Mouse (Mus musculus): ENCODE data around the gene Rnase4. TPM values are rescaled to one million over a fixed set of nuclear protein-coding genes. Genes with fewer than 3 reads are reported as not detected.

Gene Rnase4
- polyA plus RNA-seq, 1 experiment, result 169 TPM

DNA sequence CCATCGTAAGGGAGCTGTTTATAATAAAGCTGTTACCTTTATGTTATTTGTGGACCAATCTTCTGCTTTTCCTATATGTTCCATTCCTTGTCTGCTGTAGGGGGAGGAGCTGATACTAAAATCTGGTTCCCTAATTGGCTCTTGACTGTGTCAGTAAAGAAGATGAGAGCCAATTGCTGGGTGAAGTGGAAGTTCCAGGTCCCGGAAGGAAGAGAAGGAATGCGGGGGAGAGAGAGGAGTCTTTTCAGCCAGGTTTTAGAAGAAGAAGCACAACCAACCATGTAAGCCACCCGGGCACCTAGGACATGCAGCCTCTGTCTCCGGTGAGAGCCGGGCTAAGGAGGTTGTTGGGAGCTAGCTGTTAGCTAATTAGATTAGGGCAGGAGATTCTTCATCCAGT is 34.8 kb downstream of the Rnase4 start:
- no peak overlapping the region for H3K27ac ChIP-seq (ENCODE audit: insufficient read depth, low read depth, low read length)
- no peak overlapping the region for H3K4me3 ChIP-seq (ENCODE audit: insufficient read depth, low read length)
- TF ChIP-seq POLR2A (IDR thresholded peaks at IDR 0.05; ENCODE audit: borderline replicate concordance, low read depth, low read length) (no peak), CTCF (IDR thresholded peaks at IDR 0.05; ENCODE audit: low read depth, low read length) (no peak)
- peaks cover 21% of the 10 kb centered on the region for H3K4me1 ChIP-seq (ENCODE audit: control insufficient read depth, insufficient read depth, low read length)

DNA sequence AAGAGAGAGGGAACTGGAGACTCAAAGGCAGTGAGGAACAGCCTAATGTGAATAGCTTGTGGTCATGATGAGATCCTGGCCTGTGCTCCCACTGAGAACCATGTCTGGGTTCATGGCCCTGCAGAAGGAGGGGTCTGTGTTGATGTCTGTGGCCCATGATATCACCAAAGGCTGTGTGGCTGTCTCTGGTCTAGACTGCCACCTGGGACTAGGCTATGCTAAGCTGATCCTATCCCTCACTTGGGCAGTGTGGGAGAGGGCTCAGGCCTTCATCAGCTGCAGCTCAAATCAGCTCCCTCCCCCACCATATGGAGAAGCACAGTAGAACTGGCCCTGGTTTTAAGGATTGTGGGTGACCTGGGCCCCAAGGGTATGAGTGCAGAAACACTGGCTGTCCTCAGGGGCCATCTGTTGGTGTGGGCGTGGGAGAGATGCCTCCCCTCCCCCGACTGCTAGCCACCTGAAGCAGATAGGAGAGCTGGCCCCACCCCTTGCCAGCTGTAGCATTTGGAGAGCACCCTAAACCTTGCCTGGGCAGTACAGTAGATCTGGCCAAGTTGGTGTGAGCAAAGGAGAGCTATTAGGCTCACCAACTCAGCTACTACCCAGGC is 36.9 kb downstream of the Rnase4 start:
- peak overlapping the region; percentile 68 for H3K27ac ChIP-seq (ENCODE audit: insufficient read depth, low read depth, low read length)
- TF ChIP-seq POLR2A (IDR thresholded peaks at IDR 0.05; ENCODE audit: borderline replicate concordance, low read depth, low read length), result no peak
- TF ChIP-seq CTCF (IDR thresholded peaks at IDR 0.05; ENCODE audit: low read depth, low read length), result no peak
- peaks cover 27% of the 10 kb centered on the region for H3K4me1 ChIP-seq (ENCODE audit: control insufficient read depth, insufficient read depth, low read length)
- no peak overlapping the region for H3K4me3 ChIP-seq (ENCODE audit: insufficient read depth, low read length)

DNA sequence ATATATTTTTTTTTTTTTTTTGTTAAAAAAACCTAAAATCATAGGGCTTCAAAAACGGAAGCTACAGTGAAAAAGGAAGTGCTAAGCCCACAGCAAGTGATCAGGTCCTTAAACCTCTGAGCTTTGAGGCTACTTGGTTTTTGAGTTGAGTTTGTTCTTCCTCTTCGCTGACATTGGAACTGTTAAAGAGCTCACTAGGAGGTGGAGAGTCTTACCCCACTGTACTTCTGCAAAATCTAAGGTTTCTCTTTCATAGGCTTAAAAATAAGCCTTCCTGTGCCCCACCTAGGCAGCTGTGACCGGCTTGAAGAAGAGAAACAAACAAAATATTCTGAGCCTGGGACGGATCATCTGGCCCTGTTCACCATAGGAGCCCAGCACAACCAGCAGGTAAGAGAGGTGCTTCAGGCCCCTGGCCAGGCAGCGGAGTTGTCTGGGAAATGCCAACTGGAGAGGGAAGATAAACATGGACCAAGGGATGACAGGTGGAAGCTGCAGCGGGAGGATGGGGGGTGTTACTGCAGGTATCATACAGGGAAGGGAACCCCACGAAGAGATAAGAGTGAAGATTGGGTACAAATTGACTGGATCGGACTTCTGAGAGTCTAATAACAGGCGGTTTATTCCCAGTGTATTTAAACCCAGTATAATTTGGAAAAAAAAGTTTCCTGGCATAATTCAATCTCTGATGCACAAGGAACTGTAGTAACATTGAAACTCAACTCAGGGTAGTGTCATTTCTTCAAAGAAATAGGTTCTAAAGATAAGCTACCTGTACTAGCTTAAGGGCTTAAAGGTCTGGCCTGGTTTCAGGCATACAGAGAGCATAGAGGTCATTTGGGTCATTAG is 38.1 kb downstream of the Rnase4 start:
- H3K4me1 ChIP-seq (ENCODE audit: control insufficient read depth, insufficient read depth, low read length), result peaks cover 27% of the 10 kb centered on the region
- H3K27ac ChIP-seq (ENCODE audit: insufficient read depth, low read depth, low read length), result peak overlapping the region; percentile 83
- TF ChIP-seq CTCF (IDR thresholded peaks at IDR 0.05; ENCODE audit: low read depth, low read length) (no peak), POLR2A (IDR thresholded peaks at IDR 0.05; ENCODE audit: borderline replicate concordance, low read depth, low read length) (no peak)
- peak overlapping the region; percentile 40 for H3K4me3 ChIP-seq (ENCODE audit: insufficient read depth, low read length)

DNA sequence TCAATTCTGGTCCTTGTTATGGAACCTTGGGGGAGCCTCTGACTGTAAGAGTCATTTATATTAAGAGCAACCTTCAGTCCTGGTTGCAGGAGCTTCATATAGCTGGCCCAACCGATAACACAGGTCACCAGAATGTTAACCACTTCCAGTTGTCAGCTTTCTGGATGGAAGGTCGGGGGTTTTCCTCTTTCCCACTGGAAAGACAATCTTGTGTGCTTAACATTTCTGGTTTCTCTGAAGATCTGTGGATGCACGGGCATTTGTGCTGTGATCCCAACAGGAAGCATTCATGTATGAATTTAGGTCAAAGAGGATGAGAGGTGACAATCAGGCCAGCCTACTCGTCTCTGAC is 38.7 kb downstream of the Rnase4 start:
- TF ChIP-seq CTCF (IDR thresholded peaks at IDR 0.05; ENCODE audit: low read depth, low read length) (no peak), POLR2A (IDR thresholded peaks at IDR 0.05; ENCODE audit: borderline replicate concordance, low read depth, low read length) (no peak)
- H3K4me1 ChIP-seq (ENCODE audit: control insufficient read depth, insufficient read depth, low read length), result peaks cover 27% of the 10 kb centered on the region
- H3K4me3 ChIP-seq (ENCODE audit: insufficient read depth, low read length), result no peak overlapping the region
- H3K27ac ChIP-seq (ENCODE audit: insufficient read depth, low read depth, low read length), result peak overlapping the region; percentile 83

DNA sequence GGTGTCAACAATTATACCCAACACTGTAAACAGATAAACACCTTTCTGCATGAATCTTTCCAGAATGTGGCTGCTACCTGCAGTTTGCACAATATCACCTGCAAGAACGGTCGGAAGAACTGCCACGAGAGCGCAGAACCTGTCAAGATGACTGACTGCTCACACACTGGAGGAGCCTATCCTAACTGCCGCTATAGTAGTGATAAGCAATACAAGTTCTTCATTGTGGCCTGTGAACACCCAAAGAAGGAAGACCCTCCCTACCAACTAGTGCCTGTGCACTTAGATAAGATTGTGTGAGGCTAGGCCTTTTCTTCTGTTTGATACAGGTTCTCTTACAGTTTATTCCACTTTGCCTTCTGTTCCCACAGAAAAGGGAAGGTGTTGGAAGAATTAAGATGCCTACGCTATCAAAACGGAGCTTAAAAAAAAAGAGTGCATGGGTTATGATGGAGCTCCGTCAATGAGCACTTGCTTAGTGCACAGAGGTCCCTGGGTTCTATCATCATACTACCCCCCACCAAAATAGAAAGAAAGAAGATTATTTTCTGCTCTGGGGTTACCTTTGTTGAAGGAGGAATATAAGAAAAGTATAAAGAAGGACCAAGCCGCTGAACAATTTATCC is 39.6 kb downstream of the Rnase4 start:
- no peak overlapping the region for H3K27ac ChIP-seq (ENCODE audit: insufficient read depth, low read depth, low read length)
- peaks cover 27% of the 10 kb centered on the region for H3K4me1 ChIP-seq (ENCODE audit: control insufficient read depth, insufficient read depth, low read length)
- no peak for TF ChIP-seq CTCF (IDR thresholded peaks at IDR 0.05; ENCODE audit: low read depth, low read length)
- no peak for TF ChIP-seq POLR2A (IDR thresholded peaks at IDR 0.05; ENCODE audit: borderline replicate concordance, low read depth, low read length)
- no peak overlapping the region for H3K4me3 ChIP-seq (ENCODE audit: insufficient read depth, low read length)

DNA sequence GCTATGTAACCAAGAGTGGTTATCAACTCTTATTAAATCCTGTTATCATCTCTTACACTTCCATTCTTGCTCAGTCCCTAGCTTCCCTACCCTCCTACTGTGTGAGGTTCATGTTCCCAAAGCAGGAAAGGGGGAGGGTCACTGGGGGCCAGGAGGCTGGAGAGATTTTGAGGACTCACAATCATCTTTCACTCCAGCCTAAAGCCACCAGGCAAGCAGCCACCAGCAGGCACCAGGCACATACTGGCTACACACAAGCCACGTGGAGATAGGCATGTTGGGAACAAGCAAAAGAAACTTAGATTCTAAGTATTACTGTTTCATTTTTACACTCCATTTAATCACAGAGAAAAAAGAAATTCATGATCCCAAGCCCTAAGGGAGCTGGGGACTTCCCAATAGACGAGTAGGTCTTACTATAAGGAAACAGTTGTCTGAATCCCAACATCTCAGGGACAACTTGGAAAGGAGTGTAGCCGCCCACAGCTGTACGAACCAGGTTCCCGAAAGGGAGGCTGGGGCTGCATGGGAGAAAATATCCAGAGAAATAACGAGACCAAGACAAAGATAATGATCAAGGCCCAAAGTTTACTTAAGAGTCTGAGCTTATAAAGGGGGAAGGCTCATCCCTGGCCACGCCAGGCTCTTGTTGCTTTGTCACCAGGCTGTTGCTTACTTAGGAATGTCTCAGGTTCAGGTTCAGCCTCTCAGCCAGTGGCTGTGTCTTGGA is 40.4 kb downstream of the Rnase4 start:
- no peak overlapping the region for H3K4me3 ChIP-seq (ENCODE audit: insufficient read depth, low read length)
- no peak overlapping the region for H3K27ac ChIP-seq (ENCODE audit: insufficient read depth, low read depth, low read length)
- peaks cover 27% of the 10 kb centered on the region for H3K4me1 ChIP-seq (ENCODE audit: control insufficient read depth, insufficient read depth, low read length)
- no peak for TF ChIP-seq CTCF (IDR thresholded peaks at IDR 0.05; ENCODE audit: low read depth, low read length)
- no peak for TF ChIP-seq POLR2A (IDR thresholded peaks at IDR 0.05; ENCODE audit: borderline replicate concordance, low read depth, low read length)

DNA sequence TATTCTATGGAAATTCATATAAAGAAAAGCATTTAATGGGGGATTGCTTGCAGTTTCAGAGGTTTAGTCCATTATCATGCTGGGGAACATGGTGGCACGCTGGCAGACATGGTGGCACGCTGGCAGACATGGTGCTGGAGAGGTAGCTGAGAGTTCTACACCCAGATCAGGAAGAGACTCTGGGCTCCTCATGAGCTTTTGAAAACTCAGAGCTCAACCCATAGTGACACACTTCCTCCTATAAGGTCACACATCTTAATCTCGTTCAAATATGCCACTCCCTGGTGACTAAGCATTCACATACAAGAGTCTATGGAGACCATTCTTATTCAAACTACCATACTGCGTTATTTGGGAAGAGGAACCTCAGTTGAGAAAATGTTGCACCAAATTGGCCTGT is 41.5 kb downstream of the Rnase4 start:
- 0 out of 2 replicates have a peak overlapping the region, but pooled peaks have one; percentile 16 for H3K27ac ChIP-seq (ENCODE audit: insufficient read depth, low read depth, low read length)
- H3K4me1 ChIP-seq (ENCODE audit: control insufficient read depth, insufficient read depth, low read length), result peaks cover 26% of the 10 kb centered on the region
- H3K4me3 ChIP-seq (ENCODE audit: insufficient read depth, low read length), result no peak overlapping the region
- TF ChIP-seq CTCF (IDR thresholded peaks at IDR 0.05; ENCODE audit: low read depth, low read length) (no peak), POLR2A (IDR thresholded peaks at IDR 0.05; ENCODE audit: borderline replicate concordance, low read depth, low read length) (no peak)

DNA sequence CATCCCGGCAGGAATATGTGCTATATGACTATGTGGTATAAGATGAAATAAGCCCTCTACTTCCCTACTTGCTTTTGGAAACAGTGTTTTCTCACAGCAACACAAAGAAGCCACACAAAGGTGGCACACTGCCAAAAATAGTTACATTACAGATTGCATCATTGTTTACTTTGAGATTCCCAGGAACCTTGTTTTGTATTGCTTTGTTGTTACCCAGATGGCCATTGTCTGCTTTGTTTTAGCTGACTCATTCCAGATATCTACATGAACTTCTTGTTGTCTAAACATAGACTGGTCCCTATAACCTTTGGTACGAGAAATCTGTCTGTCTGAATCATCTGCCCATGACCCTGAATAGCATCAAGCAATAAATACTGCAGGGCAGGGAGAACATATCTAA is 49.5 kb downstream of the Rnase4 start:
- peaks cover 14% of the 10 kb centered on the region for H3K4me1 ChIP-seq (ENCODE audit: control insufficient read depth, insufficient read depth, low read length)
- H3K27ac ChIP-seq (ENCODE audit: insufficient read depth, low read depth, low read length), result no peak overlapping the region
- H3K4me3 ChIP-seq (ENCODE audit: insufficient read depth, low read length), result no peak overlapping the region
- TF ChIP-seq POLR2A (IDR thresholded peaks at IDR 0.05; ENCODE audit: borderline replicate concordance, low read depth, low read length) (no peak), CTCF (IDR thresholded peaks at IDR 0.05; ENCODE audit: low read depth, low read length) (no peak)

DNA sequence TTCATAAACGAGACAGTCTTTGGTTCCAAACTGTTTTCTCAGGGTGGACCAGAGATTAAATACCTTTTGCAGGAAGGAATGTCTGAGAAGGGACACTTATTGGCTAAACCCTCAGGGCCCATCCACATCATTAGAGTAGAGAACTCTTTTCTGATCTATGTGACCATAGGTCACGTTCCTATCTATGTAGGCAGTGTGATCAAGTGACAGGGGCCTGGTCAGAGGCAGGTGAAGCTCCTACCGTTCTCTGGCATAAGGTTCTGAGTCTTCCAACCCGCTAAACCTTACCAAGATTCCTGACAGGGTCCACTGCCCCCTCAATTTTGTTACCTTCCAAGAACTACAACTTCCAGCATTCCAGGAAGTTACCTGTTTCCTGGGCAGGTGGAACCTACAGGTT is 51.2 kb downstream of the Rnase4 start:
- Histone ChIP-seq H3K4me1 (ENCODE audit: control insufficient read depth, insufficient read depth, low read length) (peaks cover 14% of the 10 kb centered on the region), H3K27ac (ENCODE audit: insufficient read depth, low read depth, low read length) (no peak overlapping the region), H3K4me3 (ENCODE audit: insufficient read depth, low read length) (no peak overlapping the region)
- TF ChIP-seq POLR2A (IDR thresholded peaks at IDR 0.05; ENCODE audit: borderline replicate concordance, low read depth, low read length) (no peak), CTCF (IDR thresholded peaks at IDR 0.05; ENCODE audit: low read depth, low read length) (no peak)
